Mouse (Mus musculus): ENCODE data around the gene Fam124a.

GRCm38 (mm10) chr14:62546746-62547145 lies 8.8 kb upstream of the Fam124a start:
- TF ChIP-seq POLR2A (IDR thresholded peaks at IDR 0.05; ENCODE audit: control insufficient read depth, low read depth, low read length) (no peak), CTCF (IDR thresholded peaks at IDR 0.05; ENCODE audit: control insufficient read depth, insufficient read depth, insufficient replicate concordance, low read depth, low read length) (no peak)

Measured in testis, adult 2 months (tissue).